8 mouse cellular contexts compared by ENCODE assay signal in the genomic region with DNA sequence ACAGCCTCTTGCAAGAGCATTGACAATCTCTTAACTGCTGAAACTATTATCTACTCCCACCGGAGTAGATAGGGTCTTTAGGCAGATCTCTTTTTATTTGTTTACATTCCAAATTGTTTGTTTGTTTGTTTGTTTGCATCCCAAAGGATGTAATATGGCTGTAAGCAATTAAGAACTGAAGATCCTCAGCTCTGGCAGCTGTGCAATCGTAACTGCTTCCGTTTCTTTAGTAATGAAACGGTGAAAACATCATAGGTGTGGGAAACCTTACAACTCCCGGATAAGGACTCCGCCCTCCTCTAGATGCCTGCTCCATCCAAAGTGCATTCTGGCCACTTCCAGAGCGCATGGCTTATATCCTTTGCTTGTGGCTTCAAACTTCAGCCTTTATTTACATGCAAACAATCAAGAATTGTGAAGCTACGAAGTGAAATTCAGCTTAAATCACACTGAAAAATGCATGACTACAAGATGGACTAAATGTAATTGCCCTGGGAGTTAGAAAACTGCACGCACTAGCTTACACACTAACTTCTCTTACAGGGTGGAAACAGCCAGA. TPM values are rescaled to one million over a fixed set of nuclear protein-coding genes. Genes with fewer than 3 reads are reported as not detected.
DNase-seq lines count a peak whose midpoint lies in the region; ATAC-seq lines count a peak whose summit lies in the region.

No protein-coding gene starts in this region.

- 7% methylated on average over 9 of the region's 9 CpGs for WGBS in kidney, embryonic 14.5 days
- WGBS in hindbrain, embryonic 11.5 days: 19% methylated on average over 9 of the region's 9 CpGs
- WGBS in midbrain, embryonic 11.5 days: 20% methylated on average over 9 of the region's 9 CpGs

- H3K4me3 ChIP-seq in kidney, embryonic 14.5 days (ENCODE audit: low read length): peak overlapping the region; percentile 90
- H3K4me3 ChIP-seq in hindbrain, embryonic 11.5 days (ENCODE audit: low read depth, low read length): peak overlapping the region; percentile 75
- H3K4me3 ChIP-seq in midbrain, embryonic 11.5 days (ENCODE audit: low read depth, low read length): peak overlapping the region; percentile 78

- no peak overlapping the region for H3K27ac ChIP-seq in kidney, embryonic 14.5 days (ENCODE audit: low read depth, low read length)
- no peak overlapping the region for H3K27ac ChIP-seq in hindbrain, embryonic 11.5 days (ENCODE audit: low read depth, low read length)
- H3K27ac ChIP-seq in midbrain, embryonic 11.5 days (ENCODE audit: low read depth, low read length): no peak overlapping the region

- DNase-seq in kidney, adult 11 months: no peak
- peak; percentile 25 for DNase-seq in NIH3T3 (ENCODE audit: low read depth)
- peak; percentile 28 for DNase-seq in hindbrain, embryonic 11.5 days (ENCODE audit: low spot score)
- DNase-seq in midbrain, embryonic 11.5 days (ENCODE audit: low spot score, missing footprints): peak; percentile 88
- DNase-seq in left cerebral cortex, adult 18-20 months (ENCODE audit: low spot score in 2 of 2): no peak
- DNase-seq in left cerebral cortex, postnatal 10 days (ENCODE audit: extremely low spot score in 1 of 2, low spot score in 2 of 2): no peak

- no peaks in the 10 kb centered on the region for H3K9me3 ChIP-seq in kidney, embryonic 14.5 days (ENCODE audit: control insufficient read depth, low read length)
- H3K9me3 ChIP-seq in hindbrain, embryonic 11.5 days (ENCODE audit: control insufficient read depth, low read length): no peaks in the 10 kb centered on the region
- H3K9me3 ChIP-seq in midbrain, embryonic 11.5 days (ENCODE audit: control insufficient read depth, low read length): no peaks in the 10 kb centered on the region

- intact Hi-C loops in left cerebral cortex, postnatal 10 days (cut with DNase I): no loop called here

- H3K36me3 ChIP-seq in kidney, embryonic 14.5 days (ENCODE audit: control insufficient read depth, insufficient read depth, low read length): peaks cover 7% of the 10 kb centered on the region
- no peaks in the 10 kb centered on the region for H3K36me3 ChIP-seq in hindbrain, embryonic 11.5 days (ENCODE audit: control insufficient read depth, insufficient read depth, low read length)
- peaks cover 3% of the 10 kb centered on the region; the same call in 1 of the 2 replicates for H3K36me3 ChIP-seq in midbrain, embryonic 11.5 days (ENCODE audit: control insufficient read depth, insufficient read depth, low read length)

- peaks cover 12% of the 10 kb centered on the region; the same call in 1 of the 2 replicates for H3K4me1 ChIP-seq in kidney, embryonic 14.5 days (ENCODE audit: control insufficient read depth, insufficient read depth, low read length)
- no peaks in the 10 kb centered on the region for H3K4me1 ChIP-seq in hindbrain, embryonic 11.5 days (replicated peaks; ENCODE audit: control insufficient read depth, insufficient read depth, low read length)
- H3K4me1 ChIP-seq in midbrain, embryonic 11.5 days (ENCODE audit: control insufficient read depth, insufficient read depth, low read length): peaks cover 16% of the 10 kb centered on the region

- H3K27me3 ChIP-seq in kidney, embryonic 14.5 days (ENCODE audit: control insufficient read depth, insufficient read depth, low read length): no peaks in the 10 kb centered on the region
- no peaks in the 10 kb centered on the region for H3K27me3 ChIP-seq in hindbrain, embryonic 11.5 days (ENCODE audit: control insufficient read depth, insufficient read depth, low read length)
- H3K27me3 ChIP-seq in midbrain, embryonic 11.5 days (ENCODE audit: control insufficient read depth, insufficient read depth, low read length): no peaks in the 10 kb centered on the region

- ATAC-seq in kidney, embryonic 14.5 days (ENCODE audit: low FRiP score, low TSS enrichment): no peak
- no peak for ATAC-seq in hindbrain, embryonic 11.5 days (ENCODE audit: low FRiP score)
- ATAC-seq in midbrain, embryonic 11.5 days (ENCODE audit: low FRiP score): no peak
- ATAC-seq in megakaryocyte progenitor cell, adult 5-6 weeks (replicated peaks; ENCODE audit: poor library complexity): no peak

- peak overlapping the region; percentile 78 for H3K9ac ChIP-seq in kidney, embryonic 14.5 days (ENCODE audit: low read depth, low read length)
- peak overlapping the region; percentile 69 for H3K9ac ChIP-seq in hindbrain, embryonic 11.5 days (ENCODE audit: low read depth, low read length)
- peak overlapping the region; percentile 80 for H3K9ac ChIP-seq in midbrain, embryonic 11.5 days (ENCODE audit: low read length)

- H3K4me2 ChIP-seq in kidney, embryonic 14.5 days (replicated peaks; ENCODE audit: low read depth, low read length): peak overlapping the region; percentile 74
- H3K4me2 ChIP-seq in hindbrain, embryonic 11.5 days (replicated peaks; ENCODE audit: low read depth, low read length): peak overlapping the region; percentile 37
- peak overlapping the region; percentile 57 for H3K4me2 ChIP-seq in midbrain, embryonic 11.5 days

RNA-seq across cellular contexts. Expression of gene Cep152, which starts 0.7 kb away (rescaled TPM):
- 4.8 and 11.4 TPM in 2 replicates for polyA plus RNA-seq in kidney, embryonic 14.5 days (2014; fragmentation: Nextera tagmentation; extraction: Ambion mirVana)
- 7.6 and 9.9 TPM in 2 replicates for polyA plus RNA-seq in hindbrain, embryonic 11.5 days (2014; fragmentation: Nextera tagmentation; extraction: Ambion mirVana)
- 7.3 and 8.2 TPM in 2 replicates for polyA plus RNA-seq in midbrain, embryonic 11.5 days (2014; fragmentation: Nextera tagmentation; extraction: Ambion mirVana)
- total RNA-seq in left cerebral cortex, adult 18-20 months (2021): 1 to 10 TPM; 2.6 TPM
- total RNA-seq in megakaryocyte progenitor cell, adult 5-6 weeks (2015): 6.4 and 7.1 TPM in 2 replicates
- total RNA-seq in megakaryocyte progenitor cell, adult 5-6 weeks (2017): 19.3 and 20.6 TPM in 2 replicates
- 1 to 10 TPM; 1.8 to 2.0 TPM for total RNA-seq in left cerebral cortex, postnatal 10 days (2021)

RNA-seq across cellular contexts. Expression of gene Eid1, which starts 48.7 kb away (rescaled TPM):
- 163 and 167 TPM in 2 replicates for polyA plus RNA-seq in kidney, embryonic 14.5 days (2014; fragmentation: Nextera tagmentation; extraction: Ambion mirVana)
- polyA plus RNA-seq in hindbrain, embryonic 11.5 days (2014; fragmentation: Nextera tagmentation; extraction: Ambion mirVana): 314 and 320 TPM in 2 replicates
- polyA plus RNA-seq in midbrain, embryonic 11.5 days (2014; fragmentation: Nextera tagmentation; extraction: Ambion mirVana): 281 and 308 TPM in 2 replicates
- 100 to 1,000 TPM; 229 to 233 TPM for total RNA-seq in left cerebral cortex, adult 18-20 months (2021)
- total RNA-seq in megakaryocyte progenitor cell, adult 5-6 weeks (2015): 74.1 and 74.9 TPM in 2 replicates
- total RNA-seq in megakaryocyte progenitor cell, adult 5-6 weeks (2017): 115 and 118 TPM in 2 replicates
- total RNA-seq in left cerebral cortex, postnatal 10 days (2021): 100 to 1,000 TPM; 428 to 443 TPM

Comparison
In these comparisons a context has a peak if more than half of its experiments do, and no peak if none do; other contexts are left out.
1. DNase-seq: peak in NIH3T3 (single experiment), hindbrain, embryonic 11.5 days (single experiment) and midbrain, embryonic 11.5 days (single experiment); none in kidney, adult 11 months (single experiment), left cerebral cortex, adult 18-20 months (0 of 2) and left cerebral cortex, postnatal 10 days (0 of 2).
2. Peak in every context shown above with its lines, with median percentiles within 50 percentile points of each other: H3K4me2 ChIP-seq, H3K4me3 ChIP-seq and H3K9ac ChIP-seq.